Mouse (Mus musculus) Muller cell, postnatal 12 days (primary cell): Measurements from ENCODE around the gene Pck1.

Experiments used
- DNase-seq: peaks from one replicate; pipeline ENCODE4 v3.0.0-alpha.2; 2015; ENCODE audit errors: inconsistent ontology term

Gene Pck1

GRCm38 (mm10) chr2:173204671-173205070 lies 51.8 kb downstream of the Pck1 start:
- no peak for DNase-seq

GRCm38 (mm10) chr2:173205563-173206099 lies 52.8 kb downstream of the Pck1 start:
- no peak for DNase-seq

GRCm38 (mm10) chr2:173207051-173207450 lies 54.2 kb downstream of the Pck1 start:
- DNase-seq = no peak
